Mouse (Mus musculus): ENCODE results near the gene Nop2. TPM values are rescaled to one million over a fixed set of nuclear protein-coding genes. Genes with fewer than 3 reads are reported as not detected.
A peak's percentile ranks its signal among the peaks of the same experiment; 100 is the strongest.

Nop2 gene
- polyA plus RNA-seq, 1 experiment from 2014 or later: 25.2 TPM

DNA sequence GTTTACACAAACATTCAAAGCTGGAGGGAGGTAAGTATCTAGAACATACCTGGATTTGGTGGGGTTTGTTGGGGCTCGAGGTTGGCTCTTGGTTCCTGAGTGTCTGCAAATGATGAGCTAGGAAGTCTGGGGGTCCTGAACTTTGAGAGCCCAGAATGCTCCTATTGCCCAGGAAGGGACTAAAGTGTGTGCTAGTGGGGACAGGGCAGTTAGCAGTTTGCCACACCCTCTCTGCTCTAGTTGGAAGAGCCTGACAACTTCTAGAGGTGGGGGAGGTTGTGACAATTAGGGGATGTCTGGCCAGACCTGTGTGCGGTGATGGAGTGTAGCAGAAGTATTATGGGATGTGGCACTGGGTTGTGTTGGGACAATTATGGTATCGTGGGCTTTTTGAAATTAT lies 36.9 kb upstream of the Nop2 start:
- Histone ChIP-seq H3K4me3 (ENCODE audit: low read depth, low read length) (no peak overlapping the region), H3K9ac (ENCODE audit: low read depth, low read length) (no peak overlapping the region), H3K4me1 (ENCODE audit: control insufficient read depth, low read depth, low read length) (peaks cover 49% of the 10 kb centered on the region), H3K36me3 (ENCODE audit: control insufficient read depth, insufficient read depth) (peaks cover 7% of the 10 kb centered on the region; the same call in 1 of the 2 replicates), H3K27me3 (ENCODE audit: control insufficient read depth, insufficient read depth, low read depth, low read length) (no peaks in the 10 kb centered on the region), H3K4me2 (ENCODE audit: low read depth, low read length) (no peak overlapping the region), H3K27ac (ENCODE audit: low read length) (peak overlapping the region; percentile 96), H3K9me3 (replicated peaks; ENCODE audit: control insufficient read depth, low read length) (no peaks in the 10 kb centered on the region)
- 33% methylated on average over 3 of the region's 3 CpGs for WGBS (ENCODE audit: insufficient replicate concordance)
- ATAC-seq (ENCODE audit: low read depth): no peak

DNA sequence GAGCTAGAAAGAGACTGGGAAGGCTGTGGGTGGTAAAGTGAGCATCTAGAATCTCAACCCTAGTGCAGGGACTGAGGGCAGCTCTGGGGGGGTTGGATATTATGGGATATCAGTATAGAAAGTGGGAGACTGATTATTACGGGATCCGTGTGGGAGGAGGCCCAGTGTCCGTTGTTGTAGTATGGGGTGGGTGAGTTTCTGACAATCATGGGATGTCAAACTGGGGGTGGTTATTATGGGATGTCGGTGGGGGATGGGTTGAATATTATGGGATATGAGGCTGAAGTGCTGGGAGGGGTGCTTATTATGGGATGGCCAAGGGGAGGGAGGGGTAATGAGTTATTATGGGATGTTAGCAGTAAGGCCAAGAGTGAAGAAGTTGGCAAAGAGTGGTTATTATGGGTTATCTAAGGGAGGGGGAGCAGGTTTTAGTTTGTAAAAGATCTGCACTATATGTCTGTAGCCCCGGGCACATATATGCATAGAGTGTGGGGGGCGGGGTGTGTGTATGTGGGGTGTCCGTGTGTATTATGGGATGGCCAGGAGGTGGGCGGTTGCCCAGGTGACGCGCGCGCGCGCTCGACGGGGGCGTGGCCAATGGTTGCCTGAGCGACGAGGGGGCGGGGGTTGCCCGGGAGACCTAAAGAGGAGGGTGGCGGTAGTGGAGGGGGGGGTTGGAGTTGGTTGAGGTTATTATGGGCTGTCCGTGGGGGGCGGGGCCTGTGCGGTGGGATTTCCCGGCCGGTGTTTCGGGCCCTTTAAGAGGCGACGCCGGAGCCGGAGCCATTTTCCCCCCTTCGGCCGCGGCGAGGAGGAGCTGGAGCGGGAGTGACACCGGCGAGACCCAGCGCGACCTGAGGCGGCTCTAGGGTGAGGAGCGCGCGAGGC lies 36.1 kb upstream of the Nop2 start, which contains the start of gene Chd4:
TSS of gene Chd4 (plus strand) at position 591 of the 888 bp plus-strand sequence.
- H3K4me3 ChIP-seq (ENCODE audit: low read depth, low read length): peak within 1 kb of the TSS; percentile 75
- peak; percentile 76 for ATAC-seq (ENCODE audit: low read depth)
- peaks cover 41% of the 10 kb centered on the region for H3K4me1 ChIP-seq (ENCODE audit: control insufficient read depth, low read depth, low read length)
- H3K27me3 ChIP-seq (ENCODE audit: control insufficient read depth, insufficient read depth, low read depth, low read length): no peaks in the 10 kb centered on the region
- peak within 1 kb of the TSS; percentile 71 for H3K4me2 ChIP-seq (ENCODE audit: low read depth, low read length)
- peaks cover 13% of the 10 kb centered on the region for H3K36me3 ChIP-seq (ENCODE audit: control insufficient read depth, insufficient read depth)
- 3% methylated on average over 42 of the region's 45 CpGs for WGBS (ENCODE audit: insufficient replicate concordance)
- H3K9me3 ChIP-seq (replicated peaks; ENCODE audit: control insufficient read depth, low read length): no peaks in the 10 kb centered on the region
- peak within 1 kb of the TSS; percentile 81 for H3K9ac ChIP-seq (ENCODE audit: low read depth, low read length)
- H3K27ac ChIP-seq (ENCODE audit: low read length): peak within 1 kb of the TSS; percentile 96

DNA sequence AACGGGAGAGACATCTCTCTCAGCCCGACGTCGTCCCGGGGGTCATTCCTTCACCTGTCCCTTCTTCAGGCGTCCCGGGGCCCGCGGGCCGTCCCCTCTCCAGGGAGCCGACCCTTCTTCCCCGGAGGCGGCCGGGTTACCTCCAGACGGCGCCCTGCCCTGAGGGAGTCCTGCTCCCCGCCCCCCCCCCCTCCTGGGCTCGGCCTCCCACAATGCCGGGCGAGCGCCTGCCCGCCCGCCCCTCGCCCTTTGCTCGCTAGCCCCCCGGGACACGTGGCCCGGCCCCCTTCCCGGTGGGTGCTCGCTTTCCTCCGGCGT lies 35.5 kb upstream of the Nop2 start:
- H3K9ac ChIP-seq (ENCODE audit: low read depth, low read length): peak overlapping the region; percentile 81
- no peaks in the 10 kb centered on the region for H3K27me3 ChIP-seq (ENCODE audit: control insufficient read depth, insufficient read depth, low read depth, low read length)
- H3K9me3 ChIP-seq (replicated peaks; ENCODE audit: control insufficient read depth, low read length): no peaks in the 10 kb centered on the region
- H3K4me2 ChIP-seq (ENCODE audit: low read depth, low read length): peak overlapping the region; percentile 71
- peaks cover 19% of the 10 kb centered on the region for H3K36me3 ChIP-seq (ENCODE audit: control insufficient read depth, insufficient read depth)
- H3K27ac ChIP-seq (ENCODE audit: low read length): peak overlapping the region; percentile 96
- under 1% methylated on average over 30 of the region's 32 CpGs for WGBS (ENCODE audit: insufficient replicate concordance)
- peak; percentile 33 for ATAC-seq (ENCODE audit: low read depth)
- peaks cover 39% of the 10 kb centered on the region for H3K4me1 ChIP-seq (ENCODE audit: control insufficient read depth, low read depth, low read length)
- H3K4me3 ChIP-seq (ENCODE audit: low read depth, low read length): peak overlapping the region; percentile 75

DNA sequence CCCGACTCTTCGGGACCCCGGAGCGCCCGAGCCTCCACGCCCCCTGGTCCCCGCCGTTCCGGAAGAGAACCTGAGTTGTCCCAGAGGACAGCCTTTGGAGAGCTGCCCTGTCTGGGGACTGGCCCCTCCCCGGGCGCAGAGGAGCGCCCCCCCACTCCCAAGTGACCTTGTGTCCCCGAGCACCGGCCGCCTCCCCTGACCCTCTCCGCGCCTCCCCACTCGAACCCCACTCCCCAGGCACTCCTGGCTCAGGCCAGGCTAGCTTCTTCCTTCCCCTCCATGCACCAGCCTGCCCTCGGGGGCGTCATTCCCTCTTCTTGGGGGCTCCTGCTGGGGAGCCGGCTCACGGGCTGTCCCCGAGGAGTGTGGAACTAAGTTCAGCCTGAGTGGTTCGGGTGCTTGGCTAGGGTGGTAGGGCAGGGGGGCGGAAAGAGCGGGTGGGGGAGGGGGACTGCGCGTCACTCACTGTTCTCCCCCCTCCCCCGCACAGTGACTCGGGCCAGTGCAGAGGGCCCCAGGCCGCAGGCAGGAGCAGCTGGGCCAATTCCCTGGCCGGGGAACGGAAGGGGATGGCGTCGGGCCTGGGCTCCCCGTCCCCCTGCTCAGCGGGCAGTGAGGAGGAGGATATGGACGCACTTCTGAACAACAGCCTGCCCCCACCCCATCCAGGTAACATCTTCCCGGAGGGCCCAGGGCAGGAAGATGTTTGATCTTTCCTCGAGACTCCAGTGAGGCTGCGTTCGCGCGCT lies 34.9 kb upstream of the Nop2 start:
- Histone ChIP-seq H3K27me3 (ENCODE audit: control insufficient read depth, insufficient read depth, low read depth, low read length) (no peaks in the 10 kb centered on the region), H3K4me1 (ENCODE audit: control insufficient read depth, low read depth, low read length) (peaks cover 39% of the 10 kb centered on the region), H3K4me3 (ENCODE audit: low read depth, low read length) (peak overlapping the region; percentile 75), H3K36me3 (ENCODE audit: control insufficient read depth, insufficient read depth) (peaks cover 24% of the 10 kb centered on the region), H3K27ac (ENCODE audit: low read length) (peak overlapping the region; percentile 96), H3K4me2 (ENCODE audit: low read depth, low read length) (peak overlapping the region; percentile 71), H3K9me3 (replicated peaks; ENCODE audit: control insufficient read depth, low read length) (no peaks in the 10 kb centered on the region), H3K9ac (ENCODE audit: low read depth, low read length) (peak overlapping the region; percentile 81)
- under 1% methylated on average over 43 of the region's 44 CpGs for WGBS (ENCODE audit: insufficient replicate concordance)
- ATAC-seq (ENCODE audit: low read depth): peak; percentile 39

DNA sequence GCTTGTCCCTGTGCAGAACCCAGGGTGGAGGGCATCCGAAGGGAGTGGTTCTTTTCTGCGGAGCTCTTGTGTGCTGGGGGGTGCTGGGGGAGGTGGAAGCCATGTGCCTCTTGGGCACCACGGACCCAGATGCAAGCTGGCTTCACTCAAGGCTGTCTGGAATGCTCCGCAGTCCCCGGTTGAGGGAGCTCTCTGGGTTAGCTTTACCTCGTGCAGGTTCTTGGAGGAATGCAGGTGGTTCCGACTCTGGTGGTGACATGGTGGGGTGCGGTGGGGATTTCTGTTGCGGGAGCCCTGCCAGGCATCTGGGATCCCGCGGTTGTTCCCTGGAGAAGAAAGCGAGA lies 34.4 kb upstream of the Nop2 start:
- Histone ChIP-seq H3K4me1 (ENCODE audit: control insufficient read depth, low read depth, low read length) (peaks cover 39% of the 10 kb centered on the region), H3K9me3 (replicated peaks; ENCODE audit: control insufficient read depth, low read length) (no peaks in the 10 kb centered on the region), H3K27ac (ENCODE audit: low read length) (peak overlapping the region; percentile 96), H3K27me3 (ENCODE audit: control insufficient read depth, insufficient read depth, low read depth, low read length) (no peaks in the 10 kb centered on the region), H3K4me3 (ENCODE audit: low read depth, low read length) (peak overlapping the region; percentile 75), H3K4me2 (ENCODE audit: low read depth, low read length) (peak overlapping the region; percentile 71), H3K9ac (ENCODE audit: low read depth, low read length) (peak overlapping the region; percentile 81), H3K36me3 (ENCODE audit: control insufficient read depth, insufficient read depth) (peaks cover 30% of the 10 kb centered on the region)
- ATAC-seq (ENCODE audit: low read depth): 0 out of 2 replicates have a peak, but pooled peaks have one; percentile 6
- 3% methylated on average over 12 of the region's 12 CpGs for WGBS (ENCODE audit: insufficient replicate concordance)

DNA sequence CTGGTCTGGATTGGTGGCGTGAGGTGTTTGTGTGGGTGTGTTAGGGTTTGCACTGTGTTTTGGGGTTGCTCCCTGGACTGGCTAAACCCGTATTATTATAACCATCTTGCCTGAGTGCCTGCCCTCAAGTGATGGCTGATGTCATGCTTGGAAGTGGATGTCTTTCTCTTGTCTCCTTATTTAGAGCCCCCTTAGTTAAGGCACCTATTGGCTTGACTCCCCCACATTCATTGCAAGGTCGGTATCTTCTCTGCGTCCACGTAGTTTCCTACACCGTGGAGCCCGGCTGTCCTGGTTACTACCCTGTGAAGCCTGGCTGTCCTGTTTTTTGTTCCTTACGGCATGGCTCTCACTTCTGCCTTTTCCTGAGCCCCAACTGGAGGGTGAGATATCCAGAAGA lies 33.8 kb upstream of the Nop2 start:
- Histone ChIP-seq H3K4me2 (ENCODE audit: low read depth, low read length) (peak overlapping the region; percentile 71), H3K9ac (ENCODE audit: low read depth, low read length) (peak overlapping the region; percentile 81), H3K36me3 (ENCODE audit: control insufficient read depth, insufficient read depth) (peaks cover 36% of the 10 kb centered on the region), H3K4me1 (ENCODE audit: control insufficient read depth, low read depth, low read length) (peaks cover 44% of the 10 kb centered on the region), H3K9me3 (replicated peaks; ENCODE audit: control insufficient read depth, low read length) (no peaks in the 10 kb centered on the region), H3K27ac (ENCODE audit: low read length) (peak overlapping the region; percentile 12; the same call in 1 of the 2 replicates), H3K27me3 (ENCODE audit: control insufficient read depth, insufficient read depth, low read depth, low read length) (no peaks in the 10 kb centered on the region), H3K4me3 (ENCODE audit: low read depth, low read length) (peak overlapping the region; percentile 75)
- 51% methylated on average over 8 of the region's 8 CpGs for WGBS (ENCODE audit: insufficient replicate concordance)
- ATAC-seq (ENCODE audit: low read depth): no peak

DNA sequence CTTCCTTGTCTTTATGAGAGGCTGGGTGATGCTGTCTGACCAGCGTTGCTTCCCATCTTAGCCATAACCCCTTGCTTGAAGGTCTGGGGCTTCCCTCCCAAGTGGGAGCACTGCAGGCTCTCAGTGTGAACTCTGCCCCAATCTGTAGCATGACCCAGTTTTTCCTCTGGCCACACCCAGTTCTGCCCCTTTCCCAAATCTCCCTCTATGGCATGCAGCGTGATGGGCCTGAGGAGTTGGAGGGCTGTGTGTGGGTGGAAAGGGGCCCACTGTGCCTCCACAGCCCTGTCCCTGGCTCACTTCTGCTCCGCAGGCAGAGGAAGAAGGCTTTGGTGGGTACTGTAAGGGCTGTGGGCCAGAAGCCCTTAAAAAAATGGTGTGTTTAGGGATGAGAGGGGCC lies 33.2 kb upstream of the Nop2 start:
- Histone ChIP-seq H3K4me2 (ENCODE audit: low read depth, low read length) (peak overlapping the region; percentile 71), H3K27ac (ENCODE audit: low read length) (peak overlapping the region; percentile 48), H3K9ac (ENCODE audit: low read depth, low read length) (peak overlapping the region; percentile 33), H3K27me3 (ENCODE audit: control insufficient read depth, insufficient read depth, low read depth, low read length) (no peaks in the 10 kb centered on the region), H3K36me3 (ENCODE audit: control insufficient read depth, insufficient read depth) (peaks cover 39% of the 10 kb centered on the region), H3K9me3 (replicated peaks; ENCODE audit: control insufficient read depth, low read length) (no peaks in the 10 kb centered on the region), H3K4me1 (ENCODE audit: control insufficient read depth, low read depth, low read length) (peaks cover 45% of the 10 kb centered on the region), H3K4me3 (ENCODE audit: low read depth, low read length) (peak overlapping the region; percentile 75)
- WGBS (ENCODE audit: insufficient replicate concordance): 56% methylated on average over 3 of the region's 3 CpGs
- no peak for ATAC-seq (ENCODE audit: low read depth)

DNA sequence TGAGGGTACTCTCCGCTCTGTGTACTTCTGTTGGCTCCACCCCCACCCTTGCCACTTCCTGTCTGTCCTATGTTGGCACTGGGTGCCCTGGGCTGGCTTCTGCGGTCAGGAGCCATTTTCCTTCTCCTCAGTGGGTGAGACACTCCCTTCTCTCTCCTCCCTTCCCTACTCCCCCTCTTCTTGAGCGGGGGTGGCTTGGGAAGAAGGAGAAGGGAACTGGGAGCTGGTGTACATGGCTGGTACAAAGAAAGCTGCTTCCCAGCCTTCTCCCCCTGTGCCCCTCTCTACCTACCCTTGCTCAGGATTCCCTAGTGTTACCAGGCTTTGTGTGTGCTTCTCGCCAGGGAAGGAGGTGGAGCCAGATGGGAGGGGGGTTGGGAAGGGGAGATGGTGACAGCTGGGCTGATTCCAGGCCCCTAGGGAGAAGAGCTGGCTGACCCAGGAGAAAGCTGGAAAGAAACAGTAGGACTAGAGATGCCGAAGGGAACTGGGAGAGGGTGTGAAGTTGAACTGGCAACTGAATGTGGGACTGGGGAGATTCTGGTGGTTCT lies 32.2 kb upstream of the Nop2 start:
- Histone ChIP-seq H3K36me3 (ENCODE audit: control insufficient read depth, insufficient read depth) (peaks cover 39% of the 10 kb centered on the region), H3K4me2 (ENCODE audit: low read depth, low read length) (no peak overlapping the region), H3K27ac (ENCODE audit: low read length) (peak overlapping the region; percentile 48), H3K4me1 (ENCODE audit: control insufficient read depth, low read depth, low read length) (peaks cover 53% of the 10 kb centered on the region), H3K27me3 (ENCODE audit: control insufficient read depth, insufficient read depth, low read depth, low read length) (no peaks in the 10 kb centered on the region), H3K9me3 (replicated peaks; ENCODE audit: control insufficient read depth, low read length) (no peaks in the 10 kb centered on the region), H3K9ac (ENCODE audit: low read depth, low read length) (0 out of 2 replicates have a peak overlapping the region, but pooled peaks have one; percentile 21), H3K4me3 (ENCODE audit: low read depth, low read length) (no peak overlapping the region)
- WGBS (ENCODE audit: insufficient replicate concordance): 56% methylated on average over 5 of the region's 5 CpGs
- ATAC-seq (ENCODE audit: low read depth): no peak

Data from liver, embryonic 16.5 days (tissue).